Mouse (Mus musculus) intestine, embryonic 15.5 days (tissue): ENCODE results near the gene Rbm4. TPM values are rescaled to one million over a fixed set of nuclear protein-coding genes. Genes with fewer than 3 reads are reported as not detected.

Experiments
- ATAC-seq: fragments of 200-750 bp; cut with Nextera tagmentation; 2 replicates; pipeline ENCODE4 v1.8.0; 2017; ENCODE audit warnings: moderate TSS enrichment, moderate library complexity
- H3K27ac ChIP-seq: fragments of 300-500 bp; sonication (generic); 2 replicates; pipeline ENCODE4 v1.5.1; 2015; ENCODE audit warnings: mild to moderate bottlenecking, inconsistent platforms
- H3K27me3 ChIP-seq: fragments of 300-500 bp; sonication (generic); replicated peaks from 2 replicates; pipeline ENCODE4 v1.6.1; 2015; ENCODE audit warnings: inconsistent platforms
- H3K36me3 ChIP-seq: fragments of 300-500 bp; sonication (generic); 2 replicates; pipeline ENCODE4 v1.6.1; 2015; ENCODE audit warnings: inconsistent platforms
- H3K4me1 ChIP-seq: fragments of 300-500 bp; sonication (generic); replicated peaks from 2 replicates; pipeline ENCODE4 v1.6.1; 2015; ENCODE audit warnings: inconsistent platforms
- H3K4me2 ChIP-seq: fragments of 300-500 bp; sonication (generic); replicated peaks from 2 replicates; pipeline ENCODE4 v1.6.1; 2015; ENCODE audit warnings: mild to moderate bottlenecking, inconsistent platforms
- H3K4me3 ChIP-seq: fragments of 300-500 bp; sonication (generic); replicated peaks from 2 replicates; pipeline ENCODE4 v1.5.1; 2015; ENCODE audit warnings: inconsistent platforms
- H3K9ac ChIP-seq: fragments of 300-500 bp; sonication (generic); 2 replicates; pipeline ENCODE4 v1.6.1; 2015; ENCODE audit warnings: inconsistent platforms
- H3K9me3 ChIP-seq: fragments of 300-500 bp; sonication (generic); 2 replicates; pipeline ENCODE4 v1.6.1; 2016; ENCODE audit warnings: inconsistent platforms
- WGBS: fragments of 180-500 bp; shearing (Covaris S2); methylation state at CpG from one replicate; pipeline ENCODE4 v1.1.7; 2015; 5-methylcytosine and 5-hydroxymethylcytosine counted together
- polyA plus RNA-seq: library from polyadenylated mRNA; unstranded; fragments of >200 nt; fragmentation: Nextera tagmentation; extraction: Ambion mirVana; gene quantifications from 2 replicates; pipeline ENCODE4 v1.2.1, GENCODE M21; 2015

Rbm4 gene
- polyA plus RNA-seq, 1 experiment from 2014 or later = 43.8 TPM

GRCm38 (mm10) chr19:4748493-4748892 is 45.2 kb downstream of the Rbm4 start:
- no peak overlapping the region for H3K4me3 ChIP-seq
- WGBS = 76% methylated on average over 10 of the region's 10 CpGs
- H3K27ac ChIP-seq = no peak overlapping the region
- no peak for ATAC-seq
- H3K9me3 ChIP-seq = no peaks in the 10 kb centered on the region
- H3K9ac ChIP-seq = no peak overlapping the region
- H3K36me3 ChIP-seq = no peaks in the 10 kb centered on the region
- no peak overlapping the region for H3K4me2 ChIP-seq
- H3K27me3 ChIP-seq = no peaks in the 10 kb centered on the region
- H3K4me1 ChIP-seq = peaks cover 5% of the 10 kb centered on the region

- Histone ChIP-seq H3K4me2 (no peak overlapping the region), H3K4me3 (no peak overlapping the region), H3K4me1 (peaks cover 5% of the 10 kb centered on the region), H3K9ac (no peak overlapping the region), H3K27me3 (no peaks in the 10 kb centered on the region), H3K36me3 (no peaks in the 10 kb centered on the region), H3K9me3 (no peaks in the 10 kb centered on the region), H3K27ac (no peak overlapping the region)
- WGBS = 90% methylated on average over 9 of the region's 9 CpGs
- ATAC-seq = no peak
Observed at GRCm38 (mm10) chr19:4747631-4748312, 45.9 kb downstream of the Rbm4 start.

- Histone ChIP-seq H3K9me3 (no peaks in the 10 kb centered on the region), H3K36me3 (no peaks in the 10 kb centered on the region), H3K9ac (no peak overlapping the region), H3K4me2 (no peak overlapping the region), H3K27me3 (no peaks in the 10 kb centered on the region), H3K4me3 (no peak overlapping the region), H3K4me1 (peaks cover 5% of the 10 kb centered on the region), H3K27ac (no peak overlapping the region)
- no peak for ATAC-seq
- 82% methylated on average over 14 of the region's 14 CpGs for WGBS
Observed at GRCm38 (mm10) chr19:4746611-4747010, 47.1 kb downstream of the Rbm4 start.

- Histone ChIP-seq H3K4me1 (peaks cover 5% of the 10 kb centered on the region), H3K4me2 (no peak overlapping the region), H3K9me3 (no peaks in the 10 kb centered on the region), H3K27ac (no peak overlapping the region), H3K9ac (no peak overlapping the region), H3K36me3 (no peaks in the 10 kb centered on the region), H3K27me3 (no peaks in the 10 kb centered on the region), H3K4me3 (no peak overlapping the region)
- 90% methylated on average over 10 of the region's 10 CpGs for WGBS
- ATAC-seq = no peak
Observed at GRCm38 (mm10) chr19:4745681-4746080, 48.0 kb downstream of the Rbm4 start.

GRCm38 (mm10) chr19:4745057-4745456 is 48.6 kb downstream of the Rbm4 start:
- Histone ChIP-seq H3K9ac (no peak overlapping the region), H3K36me3 (no peaks in the 10 kb centered on the region), H3K4me2 (no peak overlapping the region), H3K4me3 (no peak overlapping the region), H3K27me3 (no peaks in the 10 kb centered on the region), H3K9me3 (no peaks in the 10 kb centered on the region), H3K4me1 (peaks cover 5% of the 10 kb centered on the region), H3K27ac (no peak overlapping the region)
- 46% methylated on average over 9 of the region's 9 CpGs for WGBS
- no peak for ATAC-seq

GRCm38 (mm10) chr19:4744026-4744425 is 49.7 kb downstream of the Rbm4 start:
- Histone ChIP-seq H3K4me3 (no peak overlapping the region), H3K9me3 (no peaks in the 10 kb centered on the region), H3K4me2 (no peak overlapping the region), H3K27ac (no peak overlapping the region), H3K4me1 (peaks cover 5% of the 10 kb centered on the region), H3K36me3 (no peaks in the 10 kb centered on the region), H3K9ac (no peak overlapping the region), H3K27me3 (no peaks in the 10 kb centered on the region)
- 81% methylated on average over 14 of the region's 14 CpGs for WGBS
- no peak for ATAC-seq

- Histone ChIP-seq H3K9me3 (no peaks in the 10 kb centered on the region), H3K4me2 (no peak overlapping the region), H3K4me3 (no peak overlapping the region), H3K27me3 (no peaks in the 10 kb centered on the region), H3K36me3 (no peaks in the 10 kb centered on the region), H3K27ac (no peak overlapping the region), H3K4me1 (peaks cover 5% of the 10 kb centered on the region), H3K9ac (no peak overlapping the region)
- no peak for ATAC-seq
- 44% methylated on average over 5 of the region's 5 CpGs for WGBS
Observed at GRCm38 (mm10) chr19:4743524-4743923, 50.2 kb downstream of the Rbm4 start.

- Histone ChIP-seq H3K9ac (no peak overlapping the region), H3K4me1 (peaks cover 5% of the 10 kb centered on the region), H3K27ac (no peak overlapping the region), H3K4me3 (no peak overlapping the region), H3K36me3 (0 out of 2 replicates have a peak, but pooled peaks cover 3% of the 10 kb centered on the region), H3K9me3 (no peaks in the 10 kb centered on the region), H3K4me2 (no peak overlapping the region), H3K27me3 (no peaks in the 10 kb centered on the region)
- 91% methylated on average over 6 of the region's 6 CpGs for WGBS
- ATAC-seq = no peak
Observed at GRCm38 (mm10) chr19:4742229-4742628, 51.5 kb downstream of the Rbm4 start.

- Histone ChIP-seq H3K4me3 (no peak overlapping the region), H3K27ac (no peak overlapping the region), H3K4me1 (peaks cover 5% of the 10 kb centered on the region), H3K36me3 (0 out of 2 replicates have a peak, but pooled peaks cover 3% of the 10 kb centered on the region), H3K27me3 (no peaks in the 10 kb centered on the region), H3K4me2 (no peak overlapping the region), H3K9me3 (no peaks in the 10 kb centered on the region), H3K9ac (no peak overlapping the region)
- WGBS = 69% methylated on average over 10 of the region's 10 CpGs
- ATAC-seq = no peak
Observed at GRCm38 (mm10) chr19:4741482-4741881, 52.2 kb downstream of the Rbm4 start.

- no peak for ATAC-seq
- WGBS = 93% methylated on average over 5 of the region's 5 CpGs
Observed at GRCm38 (mm10) chr19:4739762-4740161, 53.9 kb downstream of the Rbm4 start.

GRCm38 (mm10) chr19:4739053-4739452 is 54.6 kb downstream of the Rbm4 start:
- Histone ChIP-seq H3K27me3 (no peaks in the 10 kb centered on the region), H3K4me2 (no peak overlapping the region), H3K4me3 (no peak overlapping the region), H3K27ac (no peak overlapping the region), H3K9me3 (no peaks in the 10 kb centered on the region), H3K4me1 (no peaks in the 10 kb centered on the region), H3K36me3 (0 out of 2 replicates have a peak, but pooled peaks cover 3% of the 10 kb centered on the region), H3K9ac (no peak overlapping the region)
- no peak for ATAC-seq
- 92% methylated on average over 11 of the region's 11 CpGs for WGBS

More at GRCm38 (mm10) chr19:4739762-4740161, 53.9 kb downstream of the Rbm4 start:
- Histone ChIP-seq H3K27ac (no peak overlapping the region), H3K9ac (no peak overlapping the region), H3K27me3 (no peaks in the 10 kb centered on the region), H3K4me1 (no peaks in the 10 kb centered on the region; the same call in 1 of the 2 replicates), H3K4me2 (no peak overlapping the region), H3K4me3 (no peak overlapping the region), H3K9me3 (no peaks in the 10 kb centered on the region), H3K36me3 (0 out of 2 replicates have a peak, but pooled peaks cover 3% of the 10 kb centered on the region)

GRCm38 (mm10) chr19:4737866-4738265 is 55.8 kb downstream of the Rbm4 start:
- Histone ChIP-seq H3K27me3 (no peaks in the 10 kb centered on the region), H3K9me3 (no peaks in the 10 kb centered on the region), H3K4me1 (no peaks in the 10 kb centered on the region), H3K27ac (no peak overlapping the region), H3K4me2 (no peak overlapping the region), H3K9ac (no peak overlapping the region), H3K36me3 (0 out of 2 replicates have a peak, but pooled peaks cover 3% of the 10 kb centered on the region), H3K4me3 (no peak overlapping the region)
- 83% methylated on average over 13 of the region's 13 CpGs for WGBS
- no peak for ATAC-seq
